Mouse (Mus musculus) left cerebral cortex, adult 8-10 months (tissue): Measurements from ENCODE around the gene Tnfsf14. TPM values are rescaled to one million over a fixed set of nuclear protein-coding genes. Genes with fewer than 3 reads are reported as not detected.

ENCODE experiments used
- DNase-seq, 2 experiments: peaks; one replicate each; pipeline ENCODE4 v3.0.0; 2022; ENCODE audit warnings: low spot score in 2 of 2
- total RNA-seq, 4 experiments: library from RNA; stranded (reverse); gene quantifications; 2 replicates each; pipeline ENCODE4 v1.2.4; 2022

Tnfsf14 gene
- total RNA-seq, 4 experiments from 2014 or later, result not detected

DNA sequence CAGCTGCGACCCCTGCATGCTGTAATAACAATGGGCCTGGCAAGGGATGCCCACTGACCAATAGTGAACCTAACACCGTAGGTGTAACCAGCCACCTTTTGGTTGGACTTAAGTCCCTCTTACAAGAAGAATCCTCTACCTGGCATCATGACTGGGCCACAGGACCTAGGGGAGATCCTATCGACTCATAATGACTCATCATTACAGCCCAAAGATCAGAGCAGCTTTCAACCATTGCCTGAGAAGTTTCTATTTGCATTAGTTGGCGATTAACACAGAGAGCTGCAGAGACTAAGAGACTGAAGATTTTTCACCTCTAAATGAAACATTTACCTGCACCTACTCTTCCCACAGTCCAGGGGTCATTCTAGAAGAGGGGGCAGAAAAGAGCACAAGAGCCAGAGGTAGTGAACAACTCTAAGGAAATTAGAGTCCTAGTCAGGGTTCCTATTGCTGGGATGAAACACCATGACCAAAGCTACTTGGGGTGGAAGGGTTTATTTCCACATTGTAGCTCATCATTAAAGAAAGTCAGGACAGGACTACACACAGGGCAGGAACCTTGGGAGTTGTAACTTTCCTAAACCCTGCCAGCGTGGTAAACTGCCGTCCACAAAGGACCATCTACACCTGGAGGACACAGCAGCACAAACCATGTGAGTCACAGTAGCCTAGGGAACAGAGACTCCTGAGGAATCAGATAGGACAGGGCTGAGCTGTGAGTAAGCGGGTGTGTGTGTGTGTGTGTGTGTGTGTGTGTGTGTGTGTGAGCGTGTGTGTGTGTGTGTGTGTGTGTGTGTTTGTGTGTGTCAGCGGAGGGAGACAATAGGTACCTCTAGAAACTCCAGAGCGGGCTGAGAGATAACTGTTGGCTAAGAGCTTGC lies 8.1 kb upstream of the Tnfsf14 start:
- DNase-seq, result no peak

DNA sequence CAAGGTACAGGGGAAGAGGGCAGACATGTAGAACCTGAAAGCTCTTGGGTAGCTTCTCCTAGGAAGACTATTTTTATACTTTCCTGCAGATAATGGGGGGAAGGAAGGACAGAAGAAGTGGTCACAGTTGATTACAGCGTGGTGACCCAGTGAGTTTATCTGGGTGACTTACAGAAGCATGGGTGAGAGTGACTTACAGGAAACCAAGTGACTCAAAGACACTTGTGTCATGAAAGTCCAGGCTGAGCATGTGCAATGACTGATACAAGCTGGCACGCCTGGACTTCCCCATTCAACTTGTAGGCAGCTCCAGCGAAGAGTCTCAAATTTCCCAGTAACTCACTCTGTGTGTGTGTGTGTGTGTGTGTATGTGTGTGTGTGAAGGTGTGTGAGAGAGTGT lies 4.3 kb upstream of the Tnfsf14 start:
- DNase-seq, result no peak

DNA sequence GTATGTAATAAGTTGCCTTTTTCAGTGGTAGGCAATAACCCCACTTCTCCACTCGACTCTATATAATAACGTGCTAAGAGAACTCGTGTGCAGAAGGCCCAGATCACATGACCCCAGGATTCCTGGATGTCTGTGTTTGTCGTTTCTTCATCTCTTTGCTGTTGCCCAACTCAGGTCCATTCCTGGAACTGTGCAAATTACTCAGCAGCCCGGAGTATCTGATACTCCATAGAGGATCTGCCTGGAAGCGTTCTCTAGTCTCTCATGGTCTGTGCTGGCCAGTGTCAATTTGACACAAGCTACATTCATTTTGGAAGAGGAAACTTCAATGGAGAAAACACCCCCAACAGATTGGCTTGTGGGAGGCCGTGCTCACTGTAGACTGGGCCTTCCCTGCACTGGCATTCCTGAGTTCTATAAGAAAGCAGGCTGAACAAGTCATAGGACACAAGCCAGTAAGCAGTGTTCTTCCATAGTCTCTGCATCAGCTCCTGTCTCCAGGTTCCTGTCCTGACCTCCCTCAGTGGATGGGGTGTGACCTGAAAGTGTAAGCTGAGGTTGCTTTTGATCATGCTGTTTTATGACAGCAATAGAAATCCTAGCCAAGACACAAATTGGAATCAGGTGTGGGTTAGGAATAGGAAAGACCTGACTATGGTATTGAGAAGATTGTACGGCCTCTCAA lies 1.5 kb upstream of the Tnfsf14 start:
- DNase-seq, result no peak

DNA sequence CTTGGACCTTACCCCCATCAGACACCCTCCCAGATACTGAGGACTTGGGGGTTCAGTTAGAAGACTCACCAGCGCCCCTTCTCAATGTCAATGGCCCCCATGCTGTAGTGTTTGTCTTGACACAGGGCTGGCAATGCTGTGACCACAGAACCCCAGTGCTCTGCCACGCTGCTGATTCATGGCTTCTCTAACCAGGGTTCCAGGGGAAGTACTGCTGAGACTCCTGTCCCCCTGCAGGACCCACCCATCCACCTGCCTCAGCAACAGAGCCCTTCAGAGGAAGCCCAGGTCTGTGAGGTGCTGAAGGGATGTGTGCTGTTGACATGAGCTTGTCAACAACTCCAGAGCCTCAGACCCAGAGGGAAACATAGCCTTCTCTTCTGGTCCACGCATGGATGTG lies 794 bp upstream of the Tnfsf14 start:
- DNase-seq, result no peak

DNA sequence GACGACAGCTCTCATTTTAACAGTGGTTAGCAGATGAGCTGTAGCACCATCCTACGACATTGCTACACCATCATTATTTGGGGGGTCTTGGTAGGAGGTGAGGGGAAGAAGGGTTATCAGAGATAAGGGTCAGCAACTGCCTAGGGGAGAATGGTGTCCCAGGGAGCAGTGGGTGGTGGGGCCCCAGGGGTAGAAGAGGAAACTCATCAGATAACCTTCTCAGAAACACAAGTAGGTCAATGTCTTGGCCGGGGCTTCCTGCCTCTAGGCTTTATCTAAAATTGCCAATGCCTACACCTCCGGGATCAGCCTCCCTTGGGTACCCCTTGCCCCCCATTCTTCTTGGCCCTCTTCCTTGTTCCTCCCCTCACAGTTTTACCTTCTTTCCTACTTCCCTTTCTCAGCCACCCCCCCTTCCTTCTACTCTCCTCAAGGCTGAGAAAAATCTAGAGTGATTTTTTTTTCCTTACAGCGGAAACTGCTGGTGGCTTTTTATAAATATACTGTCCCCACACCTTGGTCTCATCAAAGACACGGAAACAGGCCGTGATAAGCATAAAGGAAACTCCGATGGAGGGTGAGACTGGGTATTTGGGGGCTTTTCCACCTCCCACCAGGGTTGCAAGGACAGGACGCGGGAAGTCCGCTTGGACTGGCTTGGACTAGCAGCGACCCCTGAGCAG lies 5.3 kb downstream of the Tnfsf14 start:
- DNase-seq, result no peak

DNA sequence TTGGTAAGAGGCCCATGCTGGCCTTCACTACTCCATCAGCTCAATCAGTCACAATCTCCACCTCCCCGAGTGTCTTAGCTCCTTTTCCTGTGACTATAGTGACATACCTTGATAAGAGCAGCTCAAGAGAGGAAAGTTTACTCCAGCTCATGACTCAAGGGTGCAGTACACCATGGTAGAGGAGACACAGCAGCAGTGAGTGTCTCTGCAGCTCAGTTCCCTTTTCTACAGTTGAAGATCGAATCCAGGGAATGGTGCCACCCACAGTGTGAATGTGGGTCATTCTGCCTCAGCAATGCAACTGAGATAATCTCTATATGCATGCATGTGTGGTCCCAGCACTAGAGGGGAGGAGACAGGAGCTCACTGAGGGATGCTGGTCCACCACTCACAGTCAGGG lies 8.3 kb downstream of the Tnfsf14 start:
- DNase-seq, result no peak

DNA sequence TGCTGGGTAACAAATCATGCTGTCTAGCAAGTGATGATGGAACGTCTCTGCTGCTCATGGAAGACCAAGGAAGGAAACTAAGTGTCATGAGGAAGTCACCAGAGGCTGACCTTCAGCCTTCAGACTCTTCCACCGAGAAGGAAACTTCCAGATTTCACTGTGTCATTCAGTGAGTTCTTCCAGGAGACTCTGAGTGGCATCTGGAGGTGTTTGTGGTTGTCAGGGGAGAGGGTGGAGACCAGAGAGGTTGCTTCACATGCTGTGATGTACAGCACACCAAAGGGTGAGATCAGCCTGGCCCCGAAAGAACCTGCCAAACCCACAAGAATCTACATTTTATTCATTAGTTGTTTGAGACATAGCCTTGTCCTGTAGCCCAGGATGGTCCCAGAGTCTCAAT lies 11.1 kb downstream of the Tnfsf14 start:
- no peak for DNase-seq

DNA sequence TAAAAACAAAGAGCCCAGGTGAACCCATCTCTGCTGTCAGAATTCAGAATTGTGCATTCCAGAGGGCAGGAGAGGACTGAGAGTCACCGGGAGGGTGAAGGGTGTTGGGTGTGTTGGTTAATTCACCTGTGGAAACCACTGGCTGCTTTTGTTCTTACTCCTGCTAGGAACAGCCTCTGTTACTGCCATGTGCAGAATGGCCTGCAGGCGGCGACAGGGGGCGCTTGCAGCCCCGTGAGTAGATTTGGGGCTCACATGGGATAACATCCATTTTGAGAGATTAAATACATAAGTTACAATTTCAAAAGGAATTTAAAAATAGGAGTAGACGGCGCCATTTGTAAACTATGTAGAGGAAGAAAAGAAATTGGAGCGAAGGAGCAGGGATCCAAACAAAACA lies 13.6 kb downstream of the Tnfsf14 start:
- no peak for DNase-seq

DNA sequence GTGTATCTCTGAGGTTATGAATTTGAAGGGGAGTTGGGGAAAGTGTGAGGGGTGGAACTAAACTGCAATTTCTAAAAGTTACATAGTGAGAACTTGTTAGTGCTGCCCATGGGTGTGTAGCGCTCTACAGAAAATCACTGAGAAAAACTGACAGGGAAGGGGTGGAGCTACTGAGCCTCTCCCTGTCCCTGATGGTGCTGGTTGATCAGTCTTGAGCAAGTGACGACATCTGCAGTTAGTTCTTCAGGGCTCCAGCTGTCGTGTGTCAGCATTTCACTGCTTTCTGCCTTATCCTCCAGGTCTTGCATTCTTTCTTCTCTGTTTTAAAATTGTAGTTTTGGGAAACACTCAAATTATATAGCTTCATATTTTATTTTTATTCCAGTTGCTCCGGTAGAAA lies 20.6 kb downstream of the Tnfsf14 start:
- DNase-seq, result no peak

DNA sequence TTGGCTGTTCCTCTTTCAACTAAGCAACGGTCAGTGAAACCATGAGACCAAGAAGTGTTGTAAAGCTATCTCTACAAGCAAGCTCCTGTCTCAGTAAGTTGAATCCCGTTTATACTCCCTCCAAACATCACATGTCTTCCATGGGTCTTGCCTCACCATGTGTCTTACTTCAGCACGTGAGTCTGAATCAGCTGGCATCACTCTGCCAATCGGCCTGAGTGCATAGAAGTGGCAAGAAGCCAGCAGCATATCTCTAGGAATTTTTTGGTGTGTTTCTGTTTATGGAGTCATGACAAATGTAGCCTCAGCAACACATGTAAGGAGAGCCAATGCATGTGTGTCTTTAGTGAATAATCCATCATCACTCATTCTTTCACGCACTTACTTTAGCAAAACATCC lies 21.6 kb downstream of the Tnfsf14 start:
- no peak for DNase-seq

DNA sequence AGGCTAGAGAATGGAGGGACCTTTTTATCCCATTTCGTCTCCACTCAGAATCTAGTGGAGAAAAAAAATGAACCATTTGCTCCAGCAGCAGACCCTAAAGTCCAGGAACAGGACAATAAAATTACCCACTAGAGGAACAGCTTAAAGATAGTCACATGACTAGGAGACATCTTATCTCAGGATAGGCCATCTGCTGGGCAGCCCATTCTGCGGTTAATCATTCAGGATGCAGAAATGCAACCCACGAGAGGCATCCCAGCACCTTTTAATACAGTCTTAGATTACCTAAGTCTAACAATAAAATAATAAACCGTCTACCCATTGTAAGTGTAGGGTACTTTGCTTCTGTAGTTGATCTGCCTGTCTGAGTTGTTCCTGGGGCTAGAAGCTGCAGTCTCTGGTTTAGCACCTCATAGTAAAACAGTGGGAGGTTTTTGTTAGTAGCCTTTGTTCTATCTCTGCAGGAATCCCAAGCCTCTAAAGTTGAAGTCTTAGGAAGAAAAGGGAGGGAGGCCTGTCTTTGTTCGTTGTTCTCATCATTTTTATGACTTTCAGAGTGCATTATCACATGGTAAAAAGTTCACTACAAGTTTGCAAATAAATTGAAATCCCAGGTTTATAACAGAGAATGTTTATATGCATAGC lies 23.2 kb downstream of the Tnfsf14 start:
- DNase-seq, result no peak

DNA sequence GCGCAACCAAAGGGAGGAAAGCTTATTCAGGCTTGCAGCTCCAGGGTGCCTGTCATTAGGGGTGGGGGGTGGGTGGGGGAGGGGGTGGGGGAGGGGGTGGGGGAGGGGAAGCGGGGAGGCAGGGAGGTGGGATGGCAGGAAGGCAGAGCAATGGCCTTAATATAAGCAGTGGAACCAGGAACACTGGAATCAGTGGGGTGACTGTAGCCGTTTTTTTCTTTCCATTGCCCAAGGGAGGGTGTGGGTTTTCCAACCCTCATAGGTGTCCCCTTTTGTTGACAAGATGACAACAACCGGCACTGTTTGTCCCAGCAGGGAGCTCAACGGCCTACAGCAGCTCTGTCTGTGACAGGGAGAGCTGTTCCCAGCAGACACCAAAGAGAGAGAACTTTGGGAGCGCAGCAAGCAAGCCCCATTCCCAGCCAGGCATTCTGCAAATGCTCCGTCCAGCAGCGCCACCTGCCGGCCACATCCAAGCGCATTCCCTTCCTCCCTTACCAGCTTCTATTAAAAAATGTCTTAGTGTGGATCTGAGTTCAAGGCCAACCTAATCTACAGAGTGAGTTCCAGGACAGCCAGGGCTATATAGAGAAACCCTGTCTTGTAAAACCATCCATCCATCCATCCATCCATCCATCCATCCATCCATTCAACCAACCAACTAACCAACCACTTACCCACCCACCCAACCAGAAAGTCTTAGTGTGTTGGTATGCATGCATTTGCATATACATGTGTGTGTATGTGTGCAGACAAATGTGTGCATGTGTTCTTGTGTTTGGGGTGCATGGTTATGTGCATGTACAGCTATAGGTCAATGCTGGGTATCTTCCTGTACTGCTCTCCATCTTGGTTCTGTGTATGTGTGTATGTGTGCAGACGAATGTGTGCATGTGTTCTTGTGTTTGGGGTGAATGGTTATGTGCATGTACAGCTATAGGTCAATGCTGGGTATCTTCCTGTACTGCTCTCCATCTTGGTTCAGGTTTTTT lies 26.9 kb downstream of the Tnfsf14 start:
- peak; percentile 41 to 90 for DNase-seq

DNA sequence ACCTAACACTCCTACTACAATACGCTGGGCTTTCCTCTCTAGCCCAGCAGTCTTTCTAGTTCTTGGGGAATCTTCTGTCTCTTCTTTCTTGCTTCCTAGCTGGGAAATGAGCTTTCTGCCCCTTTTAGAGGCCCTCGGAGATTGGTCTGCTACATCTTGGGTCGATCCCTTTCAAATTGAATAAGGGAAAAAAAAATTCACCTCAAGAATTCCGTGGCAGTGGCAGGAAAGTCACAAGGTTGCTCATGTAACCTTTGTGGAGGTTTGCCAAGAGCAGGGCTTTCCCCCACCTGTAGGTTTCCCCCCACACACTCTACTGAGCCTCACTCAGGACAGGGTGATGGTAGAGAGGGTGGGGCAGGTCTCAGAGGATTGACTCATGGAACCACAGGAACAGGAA lies 40.2 kb downstream of the Tnfsf14 start:
- no peak for DNase-seq

DNA sequence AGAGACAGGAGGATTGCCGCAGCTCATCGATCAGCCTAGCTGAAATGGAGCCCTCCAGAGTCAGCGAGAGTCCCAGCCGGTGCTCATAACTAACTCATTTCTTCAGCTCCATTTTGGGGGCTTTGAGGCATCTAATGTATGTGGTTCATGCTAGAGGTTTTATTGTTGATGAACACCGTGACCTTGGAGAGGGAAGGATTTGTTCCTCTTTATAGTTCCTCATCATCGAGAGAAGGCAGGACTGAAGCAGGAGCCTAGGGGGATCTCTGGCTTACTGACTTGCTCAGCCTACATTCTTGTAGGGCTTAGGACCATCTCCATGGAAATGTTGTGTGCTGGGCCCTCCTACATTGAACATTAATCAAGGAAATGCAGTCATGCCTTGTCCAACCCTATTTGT lies 41.0 kb downstream of the Tnfsf14 start:
- no peak for DNase-seq

DNA sequence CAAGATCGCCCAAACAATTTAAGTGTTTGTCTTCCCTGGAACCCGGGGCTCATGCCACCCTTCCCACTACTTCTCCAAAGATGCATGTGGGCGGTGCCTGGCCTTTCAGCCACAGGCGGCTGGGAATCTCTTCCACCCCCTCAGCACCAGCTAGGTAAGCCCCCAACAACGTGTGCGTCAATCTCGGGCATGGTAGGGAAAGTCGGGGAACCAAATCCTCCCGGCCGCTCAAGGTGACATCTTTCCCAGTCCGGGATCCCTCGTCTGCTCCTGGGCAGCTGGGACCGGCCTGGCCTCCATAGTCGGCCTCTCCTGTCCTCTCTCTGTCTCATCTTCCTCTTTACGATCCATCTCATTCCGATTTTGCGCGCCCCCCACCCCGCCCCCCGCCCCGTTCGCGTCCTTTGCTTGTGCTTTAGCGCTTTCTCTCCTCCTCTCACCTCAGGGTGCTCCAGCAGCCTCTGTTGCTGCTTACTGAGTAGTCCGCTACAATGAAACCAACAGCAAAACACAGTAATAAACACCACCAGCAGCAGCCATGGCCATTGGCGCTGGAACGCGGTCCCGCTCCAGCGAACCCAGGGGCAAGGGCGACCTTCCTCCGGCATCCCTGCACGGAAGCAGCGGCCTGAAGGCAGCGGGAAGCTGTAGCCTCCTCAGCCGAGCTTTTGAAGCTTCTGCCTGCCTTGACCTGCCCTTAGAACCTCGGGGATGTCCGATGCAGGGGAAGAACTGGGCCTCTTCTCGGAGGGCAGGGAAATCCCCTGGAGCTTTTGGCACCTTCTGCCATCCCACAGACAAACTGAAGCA lies 44.8 kb downstream of the Tnfsf14 start, which contains the start of gene Cd70:
TSS of gene Cd70 (minus strand) at position 784 of the 810 bp plus-strand sequence.
- DNase-seq, result no peak

DNA sequence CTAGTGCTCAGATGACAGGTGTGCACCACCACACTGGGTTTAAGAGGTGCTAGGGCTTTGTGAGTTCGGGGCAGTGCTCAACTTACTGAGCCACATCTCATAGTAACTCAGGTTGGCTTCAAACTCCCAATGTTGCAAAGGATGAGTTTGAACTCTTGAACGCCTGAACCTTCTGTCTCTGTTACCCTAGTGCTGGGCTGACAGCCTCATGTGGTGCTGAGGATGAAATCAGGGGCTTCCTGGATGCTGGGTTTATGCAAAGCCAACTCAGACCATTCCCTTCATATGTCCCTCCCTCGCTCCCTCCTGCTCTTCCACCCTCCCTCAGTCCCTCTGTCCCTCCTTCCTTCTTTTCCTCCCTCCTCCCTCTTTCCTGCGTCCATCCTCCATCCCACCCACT lies 45.6 kb downstream of the Tnfsf14 start:
- no peak for DNase-seq

DNA sequence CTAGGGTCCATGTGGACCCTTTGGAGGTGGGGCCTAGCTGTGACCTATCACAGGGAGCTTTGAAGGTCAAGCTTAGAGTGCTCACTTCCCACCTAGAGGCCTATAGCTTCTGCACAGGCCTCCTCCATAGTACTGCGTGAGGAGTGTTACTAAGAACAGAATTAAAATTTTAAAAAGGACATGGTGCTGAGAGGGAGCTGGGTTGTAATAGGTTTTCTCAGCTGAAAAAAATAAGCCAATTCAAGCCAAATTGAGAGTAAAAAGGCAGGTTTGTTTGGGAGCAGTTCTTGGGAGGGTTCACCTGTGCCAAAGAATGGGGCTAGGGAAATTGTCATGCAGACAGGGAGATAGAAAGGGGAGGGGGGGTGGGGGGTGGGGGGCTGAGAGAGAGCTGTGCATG lies 48.9 kb downstream of the Tnfsf14 start:
- no peak for DNase-seq

DNA sequence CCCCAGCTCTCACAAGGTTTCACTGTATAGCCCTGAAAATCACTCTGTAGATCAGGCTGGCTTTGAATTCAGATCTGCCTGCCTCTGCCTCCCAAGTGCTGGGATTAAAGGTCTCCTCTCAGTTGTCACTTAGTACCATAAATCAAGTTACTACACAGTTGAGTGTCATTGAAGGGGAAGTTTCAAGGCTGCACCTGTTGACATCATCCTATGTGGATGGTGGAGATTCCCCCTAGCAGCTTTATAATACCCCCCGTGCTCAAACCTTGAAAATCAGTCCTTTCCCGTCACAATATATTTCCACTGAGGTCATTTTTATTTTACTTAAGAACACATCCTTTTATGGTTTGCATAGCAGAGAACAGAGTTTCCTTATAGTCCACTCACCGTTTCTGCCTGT lies 50.3 kb downstream of the Tnfsf14 start:
- no peak for DNase-seq

DNA sequence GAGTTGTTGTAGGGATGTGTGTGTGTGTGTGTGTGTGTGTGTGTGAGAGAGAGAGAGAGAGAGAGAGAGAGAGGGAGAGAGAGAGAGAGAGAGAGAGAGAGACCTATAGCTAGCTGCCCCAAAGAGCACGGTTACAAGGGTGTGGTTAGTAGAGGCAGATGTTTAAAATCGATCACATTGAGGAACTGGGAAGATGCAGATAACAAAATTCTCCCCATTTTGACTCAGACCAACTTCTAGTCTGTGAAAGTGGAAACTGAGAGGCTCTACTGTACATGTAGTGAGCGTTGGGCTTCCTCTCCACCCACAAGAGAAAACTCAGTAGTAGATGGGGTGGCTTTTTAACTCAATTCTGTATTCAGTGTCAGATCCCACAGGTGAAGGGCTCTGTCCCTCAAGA lies 54.3 kb downstream of the Tnfsf14 start:
- no peak for DNase-seq
